ENCODE assay signal across 10 mouse cellular contexts in genomic region chr13:108060286-108060885, GRCm38 (mm10). TPM values are rescaled to one million over a fixed set of nuclear protein-coding genes. Genes with fewer than 3 reads are reported as not detected.
DNase-seq lines count a peak whose midpoint lies in the region; ATAC-seq lines count a peak whose summit lies in the region.
"Had no signal": no experiment of that assay in that cellular context is flagged by ENCODE, and none has a peak within 500 bp of the region (broad histone marks: within the 10 kb centered on the region; RNA-seq: fewer than 3 reads in every experiment).

No protein-coding gene starts in this region.

- DNase-seq in kidney, adult 9 months = peak; percentile 66
- no peak for DNase-seq in kidney, postnatal 10 days
- DNase-seq in embryo, embryonic 10.5 days (ENCODE audit: low spot score) = peak; percentile 32
- DNase-seq in forebrain, embryonic 14.5 days (ENCODE audit: low spot score) = peak; percentile 87
- DNase-seq in midbrain, embryonic 10.5 days (ENCODE audit: low spot score) = no peak
- DNase-seq in spleen, postnatal 4 days (ENCODE audit: low spot score in 2 of 2) = no peak
- no peak for DNase-seq in right cerebral cortex, postnatal 14 days
- DNase-seq: right cerebral cortex, postnatal 4 days had no signal

- H3K4me1 ChIP-seq in forebrain, embryonic 14.5 days (ENCODE audit: control insufficient read depth, insufficient read depth, low read length) = peaks cover 10% of the 10 kb centered on the region
- peaks cover 57% of the 10 kb centered on the region for H3K4me1 ChIP-seq in midbrain, embryonic 10.5 days

- no peaks in the 10 kb centered on the region; the same call in 1 of the 2 replicates for H3K27me3 ChIP-seq in forebrain, embryonic 14.5 days (replicated peaks; ENCODE audit: control insufficient read depth, insufficient read depth, low read length)
- H3K27me3 ChIP-seq in midbrain, embryonic 10.5 days (ENCODE audit: low read depth, poor library complexity, severe bottlenecking) = peaks cover 5% of the 10 kb centered on the region; the same call in 1 of the 2 replicates
- H3K27me3 ChIP-seq: limb, embryonic 12.5 days had no signal

- peak; percentile 89 for ATAC-seq in forebrain, embryonic 14.5 days

- H3K36me3 ChIP-seq in forebrain, embryonic 14.5 days (ENCODE audit: control insufficient read depth, insufficient read depth, low read length) = no peaks in the 10 kb centered on the region
- H3K36me3 ChIP-seq in midbrain, embryonic 10.5 days = no peaks in the 10 kb centered on the region
- H3K36me3 ChIP-seq: limb, embryonic 12.5 days had no signal

- no peak overlapping the region for H3K9ac ChIP-seq in forebrain, embryonic 14.5 days (ENCODE audit: low read length)
- H3K9ac ChIP-seq: limb, embryonic 12.5 days had no signal

- H3K4me2 ChIP-seq in forebrain, embryonic 14.5 days (ENCODE audit: low read length) = no peak overlapping the region
- H3K4me2 ChIP-seq: limb, embryonic 12.5 days had no signal

- H3K9me3 ChIP-seq in forebrain, embryonic 14.5 days (replicated peaks; ENCODE audit: control insufficient read depth, low read length) = no peaks in the 10 kb centered on the region
- H3K9me3 ChIP-seq in midbrain, embryonic 10.5 days (replicated peaks) = no peaks in the 10 kb centered on the region
- H3K9me3 ChIP-seq: limb, embryonic 12.5 days had no signal

- 3% methylated on average over 7 of the region's 7 CpGs for WGBS in forebrain, embryonic 14.5 days
- WGBS in midbrain, embryonic 10.5 days = 23% methylated on average over 7 of the region's 7 CpGs

- H3K27ac ChIP-seq in forebrain, embryonic 14.5 days (ENCODE audit: low read depth, low read length) = no peak overlapping the region; the same call in 1 of the 2 replicates
- peak overlapping the region; percentile 78 for H3K27ac ChIP-seq in midbrain, embryonic 10.5 days (replicated peaks)
- H3K27ac ChIP-seq: limb, embryonic 12.5 days; macrophage had no signal

- no peak overlapping the region for H3K4me3 ChIP-seq in forebrain, embryonic 14.5 days (ENCODE audit: low read depth, low read length)
- no peak overlapping the region for H3K4me3 ChIP-seq in midbrain, embryonic 10.5 days
- H3K4me3 ChIP-seq: limb, embryonic 12.5 days had no signal

RNA-seq across cellular contexts. Expression of gene Smim15, which starts 16.1 kb away (rescaled TPM):
- polyA plus RNA-seq in forebrain, embryonic 14.5 days (2014; fragmentation: Nextera tagmentation; extraction: Ambion mirVana) = 54.6 and 57.7 TPM in 2 replicates
- polyA plus RNA-seq in midbrain, embryonic 10.5 days (2016; fragmentation: Nextera tagmentation; extraction: Ambion mirVana) = 62.2 and 62.9 TPM in 2 replicates

Comparison
In these comparisons a context has a peak if more than half of its experiments do, and no peak if none do; other contexts are left out.
1. DNase-seq: peak in kidney, adult 9 months (single experiment), embryo, embryonic 10.5 days (single experiment) and forebrain, embryonic 14.5 days (single experiment); none in kidney, postnatal 10 days (single experiment), midbrain, embryonic 10.5 days (single experiment), spleen, postnatal 4 days (0 of 2) and right cerebral cortex, postnatal 14 days (single experiment).